Mouse (Mus musculus) hindbrain, embryonic 14.5 days (tissue): ENCODE results near the gene Gcn1l1. TPM values are rescaled to one million over a fixed set of nuclear protein-coding genes. Genes with fewer than 3 reads are reported as not detected.

Source experiments
- ATAC-seq: fragments of 200-750 bp; cut with Nextera tagmentation; 2 replicates; pipeline ENCODE4 v1.8.0; 2017; ENCODE audit warnings: moderate number of reproducible peaks, mild to moderate bottlenecking, moderate TSS enrichment, moderate library complexity; ENCODE audit not compliant: low FRiP score
- DNase-seq: peaks from one replicate; pipeline ENCODE4 v3.0.0-alpha.2; 2015; ENCODE audit warnings: low spot score
- H3K27ac ChIP-seq: fragments of 300-500 bp; sonication (generic); 2 replicates; pipeline ENCODE4 v1.5.1; 2014; ENCODE audit warnings: mild to moderate bottlenecking, moderate library complexity
- H3K27me3 ChIP-seq: fragments of 300-500 bp; sonication (generic); 2 replicates; pipeline ENCODE4 v1.6.1; 2014; ENCODE audit warnings: mild to moderate bottlenecking, low read length, mixed read lengths; ENCODE audit not compliant: control insufficient read depth, insufficient read depth
- H3K36me3 ChIP-seq: fragments of 300-500 bp; sonication (generic); replicated peaks from 2 replicates; pipeline ENCODE4 v1.6.1; 2014; ENCODE audit not compliant: control insufficient read depth, insufficient read depth
- H3K4me1 ChIP-seq: fragments of 300-500 bp; sonication (generic); replicated peaks from 2 replicates; pipeline ENCODE4 v1.6.1; 2014; ENCODE audit warnings: antibody characterized with exemption, low read length, mixed read lengths; ENCODE audit not compliant: control insufficient read depth, insufficient read depth
- H3K4me2 ChIP-seq: fragments of 300-500 bp; sonication (generic); replicated peaks from 2 replicates; pipeline ENCODE4 v1.6.1; 2014; ENCODE audit warnings: mild to moderate bottlenecking, moderate library complexity
- H3K4me3 ChIP-seq: fragments of 300-500 bp; sonication (generic); replicated peaks from 2 replicates; pipeline ENCODE4 v1.5.1; 2014; ENCODE audit warnings: mild to moderate bottlenecking, low read length
- H3K9ac ChIP-seq: fragments of 300-500 bp; sonication (generic); 2 replicates; pipeline ENCODE4 v1.6.1; 2014
- H3K9me3 ChIP-seq: fragments of 300-500 bp; sonication (generic); 2 replicates; pipeline ENCODE4 v1.6.1; 2016; ENCODE audit warnings: low read length; ENCODE audit not compliant: control insufficient read depth
- WGBS: fragments of 180-500 bp; shearing (Covaris S2); extraction: QIAGEN DNeasy Blood & Tissue Kit; methylation state at CpG from one replicate; pipeline ENCODE4 v1.1.7; 2014; 5-methylcytosine and 5-hydroxymethylcytosine counted together
- polyA plus RNA-seq: library from polyadenylated mRNA; unstranded; fragments of >200 nt; fragmentation: Nextera tagmentation; extraction: Ambion mirVana; gene quantifications from 2 replicates; pipeline ENCODE4 v1.2.1, GENCODE M21; 2014

Gene Gcn1l1
- polyA plus RNA-seq, 1 experiment from 2014 or later = 45.2 TPM

DNA sequence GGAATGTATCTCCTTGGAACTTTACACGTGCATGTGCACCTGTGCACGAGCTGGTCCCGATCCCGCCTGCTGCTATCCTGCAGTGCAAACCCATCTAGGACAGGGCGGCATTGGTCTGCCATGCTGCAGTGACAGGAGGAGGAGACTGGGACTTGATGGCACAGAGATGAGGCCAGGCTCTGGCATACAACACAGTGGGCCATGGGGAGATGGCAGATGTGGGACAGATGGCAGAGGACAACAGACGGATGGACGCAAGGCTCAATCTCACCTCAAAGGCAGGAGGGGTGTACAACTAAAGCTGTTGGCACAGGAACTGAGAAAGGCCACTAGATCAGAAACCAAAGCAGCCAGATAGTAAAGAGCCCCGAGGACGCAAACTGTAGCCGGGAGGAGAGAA lies 85.8 kb downstream of the Gcn1l1 start:
- WGBS = 86% methylated on average over 10 of the region's 10 CpGs
- Histone ChIP-seq H3K27ac (no peak overlapping the region), H3K9ac (no peak overlapping the region), H3K4me2 (no peak overlapping the region), H3K4me1 (peaks cover 11% of the 10 kb centered on the region), H3K36me3 (peaks cover 46% of the 10 kb centered on the region), H3K27me3 (no peaks in the 10 kb centered on the region), H3K4me3 (no peak overlapping the region), H3K9me3 (no peaks in the 10 kb centered on the region)
- ATAC-seq (no peak), DNase-seq (no peak)

DNA sequence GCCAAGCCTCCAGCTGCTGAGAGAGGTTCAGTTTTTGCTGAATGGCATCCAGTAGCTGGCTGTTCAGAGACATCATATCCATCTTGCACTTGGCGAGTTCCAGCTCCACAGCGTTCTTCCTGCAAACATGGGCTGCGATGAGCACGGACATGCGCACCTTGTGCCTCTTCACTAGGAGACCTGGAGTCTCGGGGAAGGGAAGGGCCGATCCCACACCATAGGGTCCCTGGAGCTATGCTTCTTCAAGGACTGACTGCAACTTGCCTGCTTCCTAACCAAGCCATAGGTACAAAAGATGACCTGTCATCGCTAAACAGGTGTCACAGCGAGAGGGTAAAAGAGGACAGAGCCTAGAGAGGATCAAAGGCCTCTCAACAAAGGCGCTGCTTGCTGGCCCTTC lies 86.8 kb downstream of the Gcn1l1 start:
- no peak for DNase-seq
- Histone ChIP-seq H3K4me2 (peak overlapping the region; percentile 66), H3K4me3 (no peak overlapping the region), H3K36me3 (peaks cover 37% of the 10 kb centered on the region), H3K9ac (peak overlapping the region; percentile 60; the same call in 1 of the 2 replicates), H3K4me1 (peaks cover 11% of the 10 kb centered on the region), H3K27ac (0 out of 2 replicates have a peak overlapping the region, but pooled peaks have one; percentile 78), H3K27me3 (no peaks in the 10 kb centered on the region), H3K9me3 (no peaks in the 10 kb centered on the region)
- no peak for ATAC-seq
- 91% methylated on average over 10 of the region's 10 CpGs for WGBS

DNA sequence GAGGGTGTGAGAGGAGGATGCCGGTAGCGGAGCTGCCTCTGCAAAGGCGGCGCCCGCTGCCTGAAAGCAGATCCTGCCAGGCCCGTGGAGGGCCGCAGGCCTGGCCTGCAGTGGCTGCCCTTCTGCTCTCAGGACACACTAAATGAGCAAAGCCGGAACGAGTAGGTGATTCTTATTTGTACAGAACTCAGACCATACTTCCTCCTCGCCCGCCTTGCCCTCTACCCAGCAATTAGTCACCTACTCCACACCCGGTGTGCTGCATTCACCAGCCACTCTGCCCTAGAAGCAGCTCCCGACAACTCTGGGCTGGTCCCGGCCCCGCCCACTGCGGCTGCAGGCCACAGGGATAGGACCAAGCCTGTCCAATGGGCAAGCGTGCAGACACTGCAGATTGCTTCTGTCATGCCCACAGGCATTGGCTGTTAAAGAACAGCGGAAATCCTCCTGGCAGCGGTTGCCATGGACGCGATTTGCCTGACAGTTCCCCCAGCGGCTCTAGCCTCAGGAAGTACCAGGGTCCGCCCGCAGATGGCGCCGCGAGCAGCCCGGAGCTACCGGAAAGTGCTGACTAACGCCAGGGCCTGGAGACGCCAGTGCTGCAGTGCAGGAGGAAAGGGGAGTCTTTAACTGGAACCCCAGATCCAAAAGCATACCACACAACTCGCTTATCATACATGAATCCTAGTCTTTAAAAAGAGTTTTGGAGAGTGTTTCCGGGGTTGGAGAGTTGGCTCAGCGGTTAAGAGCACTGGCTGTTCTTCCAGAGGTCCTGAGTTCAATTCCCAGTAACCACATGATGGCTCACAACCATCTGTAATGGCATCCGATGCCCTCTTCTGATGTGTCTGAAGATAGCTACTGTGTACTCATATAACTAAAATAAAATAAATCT lies 87.9 kb downstream of the Gcn1l1 start:
- 3% methylated on average over 35 of the region's 35 CpGs for WGBS
- no peaks in the 10 kb centered on the region for H3K27me3 ChIP-seq
- peak overlapping the region; percentile 66 for H3K4me2 ChIP-seq
- no peaks in the 10 kb centered on the region for H3K9me3 ChIP-seq
- peak; percentile 99 for ATAC-seq
- peak overlapping the region; percentile 78 for H3K27ac ChIP-seq
- peak; percentile 97 for DNase-seq
- H3K36me3 ChIP-seq = peaks cover 35% of the 10 kb centered on the region
- peak overlapping the region; percentile 34 for H3K4me3 ChIP-seq
- H3K4me1 ChIP-seq = peaks cover 11% of the 10 kb centered on the region
- peak overlapping the region; percentile 60 for H3K9ac ChIP-seq

DNA sequence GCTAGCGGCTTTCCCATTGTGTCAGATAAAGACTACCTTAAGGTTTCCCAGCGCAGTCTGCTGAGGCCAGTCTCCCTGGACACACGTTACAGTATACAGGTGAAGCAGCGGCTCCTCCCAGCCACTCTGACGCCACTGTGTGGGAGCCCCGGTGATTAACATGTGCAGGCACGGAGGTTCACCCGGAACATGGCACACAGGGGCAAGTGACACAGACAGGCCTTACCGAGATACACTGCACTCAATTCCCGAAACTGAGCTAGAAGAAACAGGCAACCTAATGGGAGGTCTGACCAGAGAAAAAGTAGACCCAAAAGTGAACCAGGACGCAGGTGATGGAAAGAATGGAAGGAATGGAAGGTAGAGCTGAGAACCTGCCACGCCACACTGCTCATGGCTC lies 88.7 kb downstream of the Gcn1l1 start:
- 93% methylated on average over 12 of the region's 12 CpGs for WGBS

DNA sequence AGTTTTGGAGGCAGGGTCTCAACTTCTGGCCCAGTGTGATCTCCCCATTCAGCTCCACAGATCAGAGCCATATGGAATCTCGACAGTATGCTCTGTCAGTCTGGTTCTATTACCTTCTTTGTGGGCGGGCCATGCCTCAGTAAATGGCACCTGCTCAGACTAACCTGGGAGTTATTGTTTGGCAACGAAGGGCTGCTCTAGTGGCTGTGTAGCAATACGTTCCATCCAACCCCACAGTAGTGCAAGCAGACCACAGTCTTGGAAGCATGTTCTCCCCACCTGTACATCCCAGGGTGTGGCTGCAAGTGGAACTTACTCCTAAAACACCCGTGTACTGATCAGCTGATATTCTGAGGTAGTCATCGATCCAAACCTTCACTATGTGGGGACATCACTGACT lies 91.6 kb downstream of the Gcn1l1 start:
- Histone ChIP-seq H3K4me2 (no peak overlapping the region), H3K36me3 (peaks cover 45% of the 10 kb centered on the region), H3K27me3 (no peaks in the 10 kb centered on the region), H3K9ac (no peak overlapping the region), H3K4me1 (peaks cover 10% of the 10 kb centered on the region), H3K9me3 (no peaks in the 10 kb centered on the region), H3K27ac (no peak overlapping the region), H3K4me3 (no peak overlapping the region)
- ATAC-seq = no peak
- DNase-seq = no peak
- WGBS = 87% methylated on average over 6 of the region's 6 CpGs

More for the DNA sequence above, 88.7 kb downstream of the Gcn1l1 start:
- DNase-seq (no peak), ATAC-seq (no peak)
- H3K27ac ChIP-seq = no peak overlapping the region
- H3K36me3 ChIP-seq = peaks cover 29% of the 10 kb centered on the region
- no peaks in the 10 kb centered on the region for H3K9me3 ChIP-seq
- H3K4me3 ChIP-seq = no peak overlapping the region
- H3K27me3 ChIP-seq = no peaks in the 10 kb centered on the region
- H3K4me2 ChIP-seq = no peak overlapping the region
- no peak overlapping the region for H3K9ac ChIP-seq
- peaks cover 11% of the 10 kb centered on the region for H3K4me1 ChIP-seq

DNA sequence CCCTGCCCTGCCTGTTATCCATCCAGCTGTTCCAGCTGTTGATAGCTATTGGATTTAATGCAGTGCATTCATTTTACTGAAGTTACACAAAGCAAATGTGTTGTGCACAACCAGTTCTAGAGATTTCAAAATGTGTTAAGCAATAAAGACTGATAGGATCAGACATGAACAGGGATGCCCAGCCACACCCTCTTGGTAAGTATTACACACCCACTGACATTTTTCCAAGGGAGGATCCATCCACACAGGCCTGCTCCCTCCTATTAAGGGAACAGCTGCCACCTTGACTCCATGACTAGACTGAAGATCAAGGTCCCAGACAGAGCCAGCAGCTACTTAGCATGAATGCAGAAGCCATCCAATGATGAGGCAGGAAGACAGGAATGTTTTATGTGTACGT lies 92.2 kb downstream of the Gcn1l1 start:
- no peak for ATAC-seq
- H3K27ac ChIP-seq = no peak overlapping the region
- H3K9me3 ChIP-seq = no peaks in the 10 kb centered on the region
- H3K36me3 ChIP-seq = peaks cover 50% of the 10 kb centered on the region
- H3K4me2 ChIP-seq = no peak overlapping the region
- H3K27me3 ChIP-seq = no peaks in the 10 kb centered on the region
- no peak overlapping the region for H3K4me3 ChIP-seq
- no peak overlapping the region for H3K9ac ChIP-seq
- peaks cover 4% of the 10 kb centered on the region for H3K4me1 ChIP-seq
- DNase-seq = no peak
- 74% methylated on average over 1 of the region's 1 CpGs for WGBS

DNA sequence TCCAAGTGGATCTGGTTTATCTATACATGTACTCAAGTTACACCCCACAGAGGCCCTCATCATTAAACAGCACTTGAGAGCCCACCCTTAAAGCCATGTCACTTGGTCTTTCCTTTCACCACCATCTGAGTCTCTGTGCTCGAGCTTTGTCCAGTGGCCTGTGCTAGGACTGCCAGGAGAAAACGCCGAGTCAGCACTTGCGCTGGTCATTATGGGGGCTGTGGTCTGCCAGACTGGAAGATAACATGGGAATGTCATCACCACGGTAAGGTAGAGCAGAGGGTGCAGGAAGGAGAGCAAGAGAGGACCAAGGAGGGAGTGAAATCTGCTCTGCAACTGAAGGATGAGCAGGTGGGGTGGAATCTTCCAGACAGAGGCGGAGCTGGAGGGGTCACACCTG lies 93.3 kb downstream of the Gcn1l1 start:
- no peak overlapping the region for H3K4me2 ChIP-seq
- ATAC-seq = no peak
- H3K36me3 ChIP-seq = peaks cover 54% of the 10 kb centered on the region
- H3K9ac ChIP-seq = no peak overlapping the region
- no peak overlapping the region for H3K27ac ChIP-seq
- 87% methylated on average over 6 of the region's 6 CpGs for WGBS
- no peaks in the 10 kb centered on the region for H3K27me3 ChIP-seq
- DNase-seq = no peak
- no peak overlapping the region for H3K4me3 ChIP-seq
- H3K9me3 ChIP-seq = no peaks in the 10 kb centered on the region
- no peaks in the 10 kb centered on the region for H3K4me1 ChIP-seq

DNA sequence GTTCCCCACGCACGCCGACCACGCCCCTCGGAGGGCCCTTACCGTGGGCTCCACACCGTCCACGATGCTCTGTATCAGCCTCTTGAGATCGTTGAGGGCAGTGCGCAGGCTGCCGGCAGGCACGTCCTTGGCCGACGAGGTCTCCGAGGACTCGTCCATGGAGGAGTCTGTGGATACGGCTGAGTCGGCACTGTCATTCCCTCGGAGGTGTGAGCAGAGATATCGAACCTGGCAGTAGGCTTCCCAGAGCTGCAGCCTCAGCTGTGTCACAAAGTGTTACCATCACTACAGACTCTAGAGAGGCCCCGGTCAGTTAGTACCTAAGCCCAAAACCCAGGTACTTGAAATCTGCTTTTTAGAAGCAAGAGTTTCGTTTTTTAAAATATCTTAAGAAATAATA lies 97.6 kb downstream of the Gcn1l1 start:
- Histone ChIP-seq H3K4me2 (no peak overlapping the region), H3K27ac (no peak overlapping the region), H3K9me3 (no peaks in the 10 kb centered on the region), H3K4me3 (no peak overlapping the region), H3K4me1 (peaks cover 6% of the 10 kb centered on the region; the same call in 1 of the 2 replicates), H3K27me3 (no peaks in the 10 kb centered on the region), H3K9ac (no peak overlapping the region), H3K36me3 (peaks cover 36% of the 10 kb centered on the region)
- DNase-seq (no peak), ATAC-seq (no peak)
- WGBS = 80% methylated on average over 22 of the region's 22 CpGs

DNA sequence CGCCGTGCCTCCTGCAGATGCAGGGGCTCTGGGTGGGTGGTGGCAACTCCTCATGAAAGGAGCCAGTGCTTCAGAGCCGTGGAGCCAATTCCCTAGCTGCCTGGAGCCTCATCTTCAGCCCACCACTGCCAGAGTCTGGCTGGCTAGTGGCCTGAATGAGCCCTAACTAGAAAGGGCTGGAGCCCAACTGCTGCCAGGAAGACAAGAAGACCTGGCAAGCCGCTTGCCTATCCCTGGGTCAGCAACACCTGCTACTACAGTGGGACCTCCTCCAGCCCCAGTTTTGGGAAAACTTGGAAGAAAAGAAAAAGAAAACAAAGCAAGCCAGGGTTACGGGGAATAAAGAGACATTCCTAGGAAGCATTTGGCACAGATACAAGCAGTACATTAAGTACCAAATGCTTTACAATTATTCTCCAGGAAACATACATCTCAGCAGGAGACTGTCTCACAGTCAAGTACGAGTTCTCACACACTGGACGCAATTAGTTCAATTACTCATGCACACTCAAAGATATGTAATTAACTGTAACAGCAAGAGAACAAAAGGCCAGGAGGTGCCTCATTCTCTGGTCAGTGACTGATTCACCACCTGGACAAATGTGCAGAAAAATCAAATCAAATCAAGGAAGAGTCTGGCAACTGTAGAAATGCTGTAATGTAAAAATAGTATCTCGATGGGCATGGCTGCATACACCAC lies 101.5 kb downstream of the Gcn1l1 start:
- no peaks in the 10 kb centered on the region for H3K9me3 ChIP-seq
- no peak overlapping the region for H3K4me3 ChIP-seq
- no peak overlapping the region for H3K9ac ChIP-seq
- WGBS = 55% methylated on average over 8 of the region's 8 CpGs
- ATAC-seq (no peak), DNase-seq (peak; percentile 34)
- no peak overlapping the region for H3K27ac ChIP-seq
- peaks cover 28% of the 10 kb centered on the region for H3K36me3 ChIP-seq
- H3K4me2 ChIP-seq = no peak overlapping the region
- no peaks in the 10 kb centered on the region for H3K27me3 ChIP-seq
- H3K4me1 ChIP-seq = peaks cover 6% of the 10 kb centered on the region; the same call in 1 of the 2 replicates
